Mouse (Mus musculus) hindbrain, embryonic 14.5 days (tissue): ENCODE data around the gene Kdm2a. TPM values are rescaled to one million over a fixed set of nuclear protein-coding genes. Genes with fewer than 3 reads are reported as not detected.

Source experiments
- ATAC-seq: fragments of 200-750 bp; cut with Nextera tagmentation; 2 replicates; pipeline ENCODE4 v1.8.0; 2017; ENCODE audit warnings: moderate number of reproducible peaks, mild to moderate bottlenecking, moderate TSS enrichment, moderate library complexity; ENCODE audit not compliant: low FRiP score
- DNase-seq: peaks from one replicate; pipeline ENCODE4 v3.0.0-alpha.2; 2015; ENCODE audit warnings: low spot score
- H3K27ac ChIP-seq: fragments of 300-500 bp; sonication (generic); 2 replicates; pipeline ENCODE4 v1.5.1; 2014; ENCODE audit warnings: mild to moderate bottlenecking, moderate library complexity
- H3K27me3 ChIP-seq: fragments of 300-500 bp; sonication (generic); 2 replicates; pipeline ENCODE4 v1.6.1; 2014; ENCODE audit warnings: mild to moderate bottlenecking, low read length, mixed read lengths; ENCODE audit not compliant: control insufficient read depth, insufficient read depth
- H3K36me3 ChIP-seq: fragments of 300-500 bp; sonication (generic); replicated peaks from 2 replicates; pipeline ENCODE4 v1.6.1; 2014; ENCODE audit not compliant: control insufficient read depth, insufficient read depth
- H3K4me1 ChIP-seq: fragments of 300-500 bp; sonication (generic); replicated peaks from 2 replicates; pipeline ENCODE4 v1.6.1; 2014; ENCODE audit warnings: antibody characterized with exemption, low read length, mixed read lengths; ENCODE audit not compliant: control insufficient read depth, insufficient read depth
- H3K4me2 ChIP-seq: fragments of 300-500 bp; sonication (generic); replicated peaks from 2 replicates; pipeline ENCODE4 v1.6.1; 2014; ENCODE audit warnings: mild to moderate bottlenecking, moderate library complexity
- H3K4me3 ChIP-seq: fragments of 300-500 bp; sonication (generic); replicated peaks from 2 replicates; pipeline ENCODE4 v1.5.1; 2014; ENCODE audit warnings: mild to moderate bottlenecking, low read length
- H3K9ac ChIP-seq: fragments of 300-500 bp; sonication (generic); 2 replicates; pipeline ENCODE4 v1.6.1; 2014
- H3K9me3 ChIP-seq: fragments of 300-500 bp; sonication (generic); 2 replicates; pipeline ENCODE4 v1.6.1; 2016; ENCODE audit warnings: low read length; ENCODE audit not compliant: control insufficient read depth
- WGBS: fragments of 180-500 bp; shearing (Covaris S2); extraction: QIAGEN DNeasy Blood & Tissue Kit; methylation state at CpG from one replicate; pipeline ENCODE4 v1.1.7; 2014; 5-methylcytosine and 5-hydroxymethylcytosine counted together
- polyA plus RNA-seq: library from polyadenylated mRNA; unstranded; fragments of >200 nt; fragmentation: Nextera tagmentation; extraction: Ambion mirVana; gene quantifications from 2 replicates; pipeline ENCODE4 v1.2.1, GENCODE M21; 2014

Gene Kdm2a
- polyA plus RNA-seq, 1 experiment from 2014 or later = 37.3 TPM

DNA sequence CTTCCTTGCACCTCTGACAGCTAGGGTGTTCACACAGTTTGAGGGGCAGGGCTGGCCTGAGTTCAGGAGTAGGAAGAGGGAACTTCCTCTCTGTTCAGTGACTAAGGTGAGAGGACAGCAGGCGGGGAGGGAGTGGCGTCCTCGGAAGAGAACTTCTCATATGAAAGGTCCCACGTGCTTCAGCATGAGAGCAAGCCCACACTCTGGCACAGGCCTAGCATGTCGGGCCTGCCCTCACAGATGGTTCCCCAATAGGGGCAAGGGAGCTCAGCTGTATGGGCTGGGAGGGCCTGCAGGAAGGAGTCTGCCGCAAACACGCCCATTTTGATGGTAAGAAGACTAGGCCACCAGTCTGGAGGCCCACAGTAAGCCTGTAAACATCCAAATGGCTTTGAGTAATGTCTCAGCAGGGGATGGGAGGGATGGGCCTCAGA lies 97.8 kb downstream of the Kdm2a start:
- no peak for DNase-seq
- Histone ChIP-seq H3K27me3 (no peaks in the 10 kb centered on the region), H3K9me3 (no peaks in the 10 kb centered on the region), H3K4me2 (no peak overlapping the region), H3K27ac (no peak overlapping the region), H3K4me3 (no peak overlapping the region), H3K36me3 (no peaks in the 10 kb centered on the region), H3K4me1 (peaks cover 54% of the 10 kb centered on the region), H3K9ac (no peak overlapping the region)
- WGBS = 47% methylated on average over 7 of the region's 7 CpGs
- no peak for ATAC-seq

DNA sequence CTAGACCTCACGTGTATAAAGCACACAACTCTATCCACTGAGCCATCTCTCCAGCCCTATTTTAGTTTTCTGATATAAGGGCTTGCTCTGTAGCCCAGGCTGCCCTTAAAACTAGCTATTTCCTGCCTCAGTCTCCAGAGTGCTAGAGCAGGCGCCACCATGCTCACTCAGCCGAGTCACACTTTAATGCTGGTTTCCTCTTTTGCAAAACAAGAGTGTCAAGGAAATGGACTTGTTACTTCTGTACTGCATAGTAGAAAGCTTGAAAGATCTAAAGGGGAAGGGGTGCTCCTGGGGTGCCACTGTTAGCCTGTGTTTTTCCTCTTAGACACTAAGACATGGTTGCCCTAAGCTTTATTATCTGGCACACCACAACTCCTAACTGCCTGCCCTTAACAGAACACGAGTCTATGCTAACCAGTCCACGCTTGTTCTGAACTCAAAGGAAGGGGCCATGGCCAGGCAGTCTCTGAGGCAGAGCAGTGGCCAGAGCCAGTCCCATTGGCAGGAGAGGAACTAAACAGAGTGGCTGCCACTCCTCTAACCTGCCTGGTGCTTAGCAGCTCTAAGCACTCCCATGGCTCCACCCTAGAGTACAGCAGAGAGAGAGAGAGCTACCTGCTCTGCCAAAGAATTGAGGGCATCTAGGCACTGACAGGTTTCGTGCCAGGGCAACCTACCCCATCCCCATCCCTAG lies 98.4 kb downstream of the Kdm2a start:
- Histone ChIP-seq H3K27me3 (no peaks in the 10 kb centered on the region), H3K4me2 (no peak overlapping the region), H3K4me1 (peaks cover 48% of the 10 kb centered on the region), H3K27ac (no peak overlapping the region), H3K9ac (no peak overlapping the region), H3K36me3 (peaks cover 4% of the 10 kb centered on the region; the same call in 1 of the 2 replicates), H3K9me3 (no peaks in the 10 kb centered on the region), H3K4me3 (no peak overlapping the region)
- DNase-seq (no peak), ATAC-seq (no peak)
- 83% methylated on average over 6 of the region's 6 CpGs for WGBS

DNA sequence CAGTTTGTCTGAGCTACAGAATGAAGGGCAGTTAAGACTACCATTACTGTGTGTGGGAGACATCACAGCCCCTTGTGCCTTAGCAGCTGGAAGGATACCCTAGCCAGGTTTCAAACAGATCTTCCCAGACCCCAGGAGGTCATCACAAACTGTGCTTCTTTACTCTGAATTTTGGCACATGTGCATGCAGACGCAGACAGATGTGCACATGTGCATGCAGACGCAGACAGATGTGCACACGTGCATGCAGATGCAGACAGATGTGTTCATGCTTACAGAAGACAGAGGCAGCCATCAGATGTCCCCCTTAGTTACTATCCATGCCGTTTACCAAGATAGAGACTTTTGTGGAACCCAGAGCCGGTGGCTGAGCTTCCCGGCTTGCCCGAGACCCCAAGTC lies 99.0 kb downstream of the Kdm2a start:
- WGBS = 91% methylated on average over 7 of the region's 7 CpGs
- ATAC-seq = no peak
- Histone ChIP-seq H3K27me3 (no peaks in the 10 kb centered on the region), H3K4me2 (no peak overlapping the region), H3K4me3 (no peak overlapping the region), H3K9me3 (no peaks in the 10 kb centered on the region), H3K27ac (no peak overlapping the region), H3K4me1 (peaks cover 42% of the 10 kb centered on the region), H3K36me3 (peaks cover 5% of the 10 kb centered on the region; the same call in 1 of the 2 replicates), H3K9ac (no peak overlapping the region)
- DNase-seq = no peak

DNA sequence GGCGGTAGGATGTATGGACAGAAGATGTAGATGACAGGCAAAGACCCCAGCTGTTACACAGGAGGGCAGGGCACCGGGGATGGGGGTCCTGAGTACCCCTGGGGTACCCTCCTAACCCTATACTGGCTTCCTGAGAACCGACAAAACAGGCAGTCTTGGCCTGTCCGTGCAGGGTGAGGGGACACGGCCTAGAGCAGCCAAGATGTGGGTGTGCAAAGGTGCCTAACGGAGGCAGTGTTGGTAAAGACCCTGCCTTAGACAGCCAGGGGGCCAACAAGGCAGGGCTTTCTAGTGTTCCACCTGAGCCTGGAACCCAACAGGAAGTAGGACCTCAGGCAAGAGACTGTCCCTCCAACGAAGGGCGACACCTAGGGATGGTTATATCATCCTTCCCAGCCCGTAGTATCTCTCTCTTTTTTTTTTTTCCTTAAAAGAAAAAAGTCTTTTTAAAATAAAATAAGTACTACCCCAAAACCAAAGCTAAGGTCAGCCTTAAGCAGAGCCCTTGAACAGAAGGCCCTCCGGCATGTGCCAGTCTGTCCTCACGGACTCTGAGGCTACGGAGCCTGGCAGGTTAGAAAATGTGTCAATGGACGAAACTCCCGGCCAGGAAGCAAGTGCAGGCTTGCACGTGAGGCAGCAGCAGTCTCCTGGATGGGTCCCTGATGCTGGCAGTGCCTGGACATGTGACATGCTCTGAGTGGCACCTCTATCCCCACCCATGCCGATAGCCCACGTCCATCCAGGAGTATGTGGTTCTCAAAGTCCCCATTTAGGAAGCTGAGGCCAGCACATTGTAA lies 99.6 kb downstream of the Kdm2a start:
- DNase-seq (no peak), ATAC-seq (no peak)
- Histone ChIP-seq H3K4me1 (peaks cover 36% of the 10 kb centered on the region), H3K4me3 (no peak overlapping the region), H3K9ac (no peak overlapping the region), H3K27ac (no peak overlapping the region), H3K4me2 (no peak overlapping the region), H3K27me3 (no peaks in the 10 kb centered on the region), H3K36me3 (peaks cover 5% of the 10 kb centered on the region; the same call in 1 of the 2 replicates), H3K9me3 (no peaks in the 10 kb centered on the region)
- 90% methylated on average over 17 of the region's 17 CpGs for WGBS

DNA sequence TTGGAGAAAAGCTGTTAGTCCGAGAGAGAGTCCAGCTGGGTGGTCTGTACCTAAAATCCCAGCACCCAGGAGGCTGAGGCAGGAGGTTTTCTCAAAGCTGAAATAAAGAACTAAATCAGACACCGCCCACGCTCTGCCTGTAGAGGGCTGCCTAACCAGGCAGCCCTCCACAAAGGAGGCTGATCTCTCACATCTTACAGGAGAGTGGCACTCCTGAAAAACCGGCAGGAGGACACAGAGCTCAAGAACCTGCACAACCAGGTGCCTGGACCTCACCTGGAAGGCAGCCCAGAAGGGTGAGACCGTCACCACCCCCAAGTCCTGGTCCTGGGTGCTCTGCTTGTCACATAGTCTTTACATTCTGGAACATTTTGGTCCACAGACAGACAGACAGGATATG lies 100.2 kb downstream of the Kdm2a start:
- peaks cover 30% of the 10 kb centered on the region for H3K4me1 ChIP-seq
- H3K27ac ChIP-seq = no peak overlapping the region
- no peak overlapping the region for H3K4me2 ChIP-seq
- no peaks in the 10 kb centered on the region for H3K27me3 ChIP-seq
- H3K9ac ChIP-seq = no peak overlapping the region
- no peaks in the 10 kb centered on the region for H3K9me3 ChIP-seq
- ATAC-seq = no peak
- no peak for DNase-seq
- H3K36me3 ChIP-seq = peaks cover 9% of the 10 kb centered on the region
- no peak overlapping the region for H3K4me3 ChIP-seq
- WGBS = 92% methylated on average over 5 of the region's 5 CpGs

DNA sequence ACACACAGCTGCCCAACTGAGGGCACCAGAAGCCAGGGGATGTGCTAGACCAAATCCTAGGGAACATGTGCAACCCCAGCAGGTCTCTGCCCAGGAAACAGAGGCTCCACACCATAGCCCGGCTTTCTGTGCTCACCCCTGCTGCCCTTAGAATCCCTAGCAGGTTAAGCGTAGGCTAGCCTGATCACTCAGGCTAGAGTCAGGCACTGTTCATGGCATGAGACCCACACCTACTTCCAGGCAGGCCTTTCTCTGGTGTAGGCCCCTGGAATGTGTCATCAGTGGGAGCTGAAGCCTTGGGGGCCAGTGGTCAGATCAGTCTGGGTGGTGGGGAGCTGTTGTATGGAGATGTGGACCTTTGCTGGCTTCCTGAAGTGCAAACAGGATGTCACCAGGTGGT lies 101.5 kb downstream of the Kdm2a start:
- 90% methylated on average over 2 of the region's 2 CpGs for WGBS
- peaks cover 17% of the 10 kb centered on the region for H3K4me1 ChIP-seq
- peaks cover 21% of the 10 kb centered on the region for H3K36me3 ChIP-seq
- no peak overlapping the region for H3K4me2 ChIP-seq
- DNase-seq = no peak
- no peak for ATAC-seq
- H3K9ac ChIP-seq = no peak overlapping the region
- H3K9me3 ChIP-seq = no peaks in the 10 kb centered on the region
- H3K4me3 ChIP-seq = no peak overlapping the region
- H3K27me3 ChIP-seq = no peaks in the 10 kb centered on the region
- H3K27ac ChIP-seq = no peak overlapping the region

DNA sequence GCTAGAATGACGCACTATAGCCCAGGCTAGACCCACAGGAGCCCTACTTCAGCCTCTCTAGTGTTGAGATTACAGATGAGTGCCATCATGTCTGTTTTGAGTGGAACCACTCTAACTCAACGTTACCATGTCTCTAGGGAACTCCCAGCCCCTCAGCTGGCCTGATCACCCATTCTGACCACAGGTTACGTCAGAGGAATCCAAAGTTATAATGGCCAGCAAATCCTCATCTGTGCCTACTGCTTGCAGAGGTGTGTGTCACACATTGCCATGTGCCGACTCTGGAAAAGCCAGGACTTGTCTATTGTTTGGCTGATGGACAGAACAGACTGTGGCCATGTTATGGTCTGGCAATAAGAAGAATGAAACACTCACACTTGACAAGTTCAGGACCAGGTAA lies 102.7 kb downstream of the Kdm2a start:
- 90% methylated on average over 4 of the region's 4 CpGs for WGBS
- no peak for ATAC-seq
- no peak overlapping the region for H3K27ac ChIP-seq

DNA sequence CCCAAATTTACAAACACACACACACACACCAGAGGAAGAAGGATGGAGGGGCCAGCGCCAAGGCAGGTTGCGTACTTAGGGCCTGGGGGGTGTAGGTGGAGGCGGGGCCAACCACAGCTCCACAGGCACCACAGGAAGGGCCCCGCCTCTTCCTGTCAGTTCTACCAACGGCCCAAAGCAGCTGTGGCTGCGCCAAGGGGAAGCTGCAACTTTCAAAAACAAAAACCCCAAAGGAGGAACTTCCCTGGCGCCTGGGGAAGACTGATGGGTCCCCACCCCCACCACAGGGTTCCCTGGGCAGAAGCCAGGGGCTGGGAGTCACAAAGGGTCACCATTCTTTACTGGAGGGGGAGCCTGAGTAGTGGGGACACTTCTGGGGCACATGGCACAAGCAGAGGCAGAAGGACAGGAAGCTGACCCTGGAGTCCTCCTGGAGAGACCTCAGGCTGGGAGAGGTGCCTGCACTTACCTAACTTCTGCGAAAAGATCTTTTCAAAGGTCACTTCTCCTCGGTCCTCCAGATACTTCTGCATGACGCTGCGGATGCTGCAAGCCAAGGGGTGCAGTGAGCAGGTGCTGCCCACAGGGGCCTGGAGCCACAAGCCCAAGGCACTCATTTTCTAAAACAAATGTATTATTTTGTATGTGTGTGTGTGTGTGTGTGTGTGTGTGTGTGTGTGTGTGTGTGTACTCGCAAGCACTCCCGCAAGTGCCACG lies 103.5 kb downstream of the Kdm2a start:
- Histone ChIP-seq H3K27me3 (no peaks in the 10 kb centered on the region), H3K27ac (no peak overlapping the region), H3K9ac (no peak overlapping the region), H3K36me3 (peaks cover 42% of the 10 kb centered on the region), H3K4me2 (no peak overlapping the region), H3K9me3 (no peaks in the 10 kb centered on the region), H3K4me3 (no peak overlapping the region), H3K4me1 (no peaks in the 10 kb centered on the region)
- WGBS = 75% methylated on average over 14 of the region's 14 CpGs
- no peak for DNase-seq
- no peak for ATAC-seq

More for the DNA sequence above, 102.7 kb downstream of the Kdm2a start:
- no peak overlapping the region for H3K9ac ChIP-seq
- no peaks in the 10 kb centered on the region for H3K9me3 ChIP-seq
- H3K4me3 ChIP-seq = no peak overlapping the region
- peaks cover 5% of the 10 kb centered on the region; the same call in 1 of the 2 replicates for H3K4me1 ChIP-seq
- peaks cover 33% of the 10 kb centered on the region for H3K36me3 ChIP-seq
- DNase-seq = no peak
- H3K4me2 ChIP-seq = no peak overlapping the region
- H3K27me3 ChIP-seq = no peaks in the 10 kb centered on the region

DNA sequence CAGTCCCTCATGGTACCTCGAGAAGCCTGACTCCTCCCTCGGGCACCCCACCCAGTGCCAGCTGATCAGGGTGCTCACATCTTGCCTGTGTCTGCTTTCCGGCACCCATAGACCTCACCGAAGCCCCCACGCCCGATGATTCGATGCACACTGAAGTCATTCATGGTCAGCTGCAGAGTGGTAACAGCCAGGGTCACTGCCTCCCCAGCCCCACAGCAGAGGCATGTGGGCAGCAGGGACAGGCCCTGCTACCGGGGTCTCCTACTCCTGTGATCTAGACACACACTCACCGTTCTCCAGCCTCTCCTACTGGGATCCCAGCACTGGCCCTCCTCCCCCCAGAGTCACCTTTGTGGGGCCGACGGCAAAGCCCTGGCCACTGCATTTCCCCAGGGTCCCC lies 106.9 kb downstream of the Kdm2a start:
- no peak overlapping the region for H3K27ac ChIP-seq
- H3K4me2 ChIP-seq = no peak overlapping the region
- H3K4me1 ChIP-seq = no peaks in the 10 kb centered on the region
- 93% methylated on average over 11 of the region's 11 CpGs for WGBS
- no peak overlapping the region for H3K9ac ChIP-seq
- no peak for ATAC-seq
- DNase-seq = no peak
- no peaks in the 10 kb centered on the region for H3K9me3 ChIP-seq
- H3K27me3 ChIP-seq = no peaks in the 10 kb centered on the region
- no peak overlapping the region for H3K4me3 ChIP-seq
- H3K36me3 ChIP-seq = peaks cover 75% of the 10 kb centered on the region
